Mouse (Mus musculus) neural tube, embryonic 12.5 days (tissue): Measurements from ENCODE around the gene Eif5a2. TPM values are rescaled to one million over a fixed set of nuclear protein-coding genes. Genes with fewer than 3 reads are reported as not detected.
"Not testable (repeated sequence)": the region's sequence is repeated elsewhere in the genome, so short reads cannot be mapped to it uniquely, and the experiment has no call there.

Source experiments
- ATAC-seq: fragments of 200-750 bp; cut with Nextera tagmentation; 2 replicates; pipeline ENCODE4 v1.8.0; 2017; ENCODE audit warnings: low read depth, mild to moderate bottlenecking, moderate TSS enrichment, moderate library complexity; ENCODE audit not compliant: low FRiP score
- H3K27ac ChIP-seq: fragments of 300-500 bp; sonication (generic); 2 replicates; pipeline ENCODE4 v1.5.1; 2016
- H3K27me3 ChIP-seq: fragments of 300-500 bp; sonication (generic); replicated peaks from 2 replicates; pipeline ENCODE4 v1.6.1; 2016; ENCODE audit warnings: mild to moderate bottlenecking
- H3K36me3 ChIP-seq: fragments of 300-500 bp; sonication (generic); 2 replicates; pipeline ENCODE4 v1.6.1; 2016; ENCODE audit warnings: mild to moderate bottlenecking
- H3K4me1 ChIP-seq: fragments of 300-500 bp; sonication (generic); 2 replicates; pipeline ENCODE4 v1.6.1; 2016
- H3K4me2 ChIP-seq: fragments of 300-500 bp; sonication (generic); replicated peaks from 2 replicates; pipeline ENCODE4 v1.6.1; 2016; ENCODE audit warnings: mild to moderate bottlenecking
- H3K4me3 ChIP-seq: fragments of 300-500 bp; sonication (generic); 2 replicates; pipeline ENCODE4 v1.5.1; 2016
- H3K9ac ChIP-seq: fragments of 300-500 bp; sonication (generic); 2 replicates; pipeline ENCODE4 v1.6.1; 2016; ENCODE audit warnings: mild to moderate bottlenecking
- H3K9me3 ChIP-seq: fragments of 300-500 bp; sonication (generic); 2 replicates; pipeline ENCODE4 v1.6.1; 2016; ENCODE audit warnings: mild to moderate bottlenecking
- WGBS: fragments of 180-500 bp; shearing (Covaris S2); methylation state at CpG from one replicate; pipeline ENCODE4 v1.1.7; 2016; 5-methylcytosine and 5-hydroxymethylcytosine counted together
- polyA plus RNA-seq: library from polyadenylated mRNA; unstranded; fragments of >200 nt; fragmentation: Nextera tagmentation; extraction: Ambion mirVana; gene quantifications from 2 replicates; pipeline ENCODE4 v1.2.1, GENCODE M21; 2016

Gene Eif5a2
- polyA plus RNA-seq = 11.7 and 13.9 TPM in 2 replicates

DNA sequence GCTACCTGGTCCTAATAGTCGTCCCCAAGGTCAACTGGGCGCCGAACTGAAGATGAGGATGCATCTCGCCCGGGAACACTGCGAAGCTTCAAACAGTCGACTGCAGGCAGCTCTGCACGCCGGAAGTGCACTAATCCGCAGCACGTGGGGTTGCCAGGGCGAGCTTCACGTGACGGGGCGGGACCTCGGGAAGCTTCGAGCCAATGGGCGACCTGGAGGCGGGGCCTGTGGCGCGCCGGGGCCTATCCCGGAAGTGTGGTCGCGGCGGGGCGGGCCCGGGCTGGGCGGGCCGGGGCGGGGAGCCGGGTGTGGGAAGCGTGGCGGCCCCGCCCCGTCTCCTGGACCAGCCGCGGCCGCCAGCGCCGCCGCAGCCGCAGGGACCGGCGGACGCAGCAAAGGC is at the start of gene Eif5a2:
Eif5a2 (plus strand) TSS at position 283 of the 400 bp plus-strand sequence.
- WGBS = 3% methylated on average over 45 of the region's 46 CpGs
- H3K4me3 ChIP-seq = peak within 1 kb of the TSS; percentile 78
- peak within 1 kb of the TSS; percentile 73 for H3K9ac ChIP-seq
- peak; percentile 99 for ATAC-seq
- H3K4me2 ChIP-seq = peak within 1 kb of the TSS; percentile 97
- H3K27ac ChIP-seq = no peak within 1 kb of the TSS
- H3K9me3 ChIP-seq = no peaks in the 10 kb centered on the region
- H3K4me1 ChIP-seq = peaks cover 3% of the 10 kb centered on the region; the same call in 1 of the 2 replicates
- no peaks in the 10 kb centered on the region for H3K27me3 ChIP-seq
- no peaks in the 10 kb centered on the region for H3K36me3 ChIP-seq

- Histone ChIP-seq H3K4me3 (no peak overlapping the region), H3K4me1 (no peaks in the 10 kb centered on the region), H3K27ac (no peak overlapping the region), H3K9ac (no peak overlapping the region), H3K9me3 (no peaks in the 10 kb centered on the region), H3K36me3 (no peaks in the 10 kb centered on the region), H3K4me2 (no peak overlapping the region), H3K27me3 (no peaks in the 10 kb centered on the region)
- 75% methylated on average over 2 of the region's 2 CpGs for WGBS
- no peak for ATAC-seq
Measured at GRCm38 (mm10) chr3:28734712-28735111, 46.4 kb upstream of the Eif5a2 start.

DNA sequence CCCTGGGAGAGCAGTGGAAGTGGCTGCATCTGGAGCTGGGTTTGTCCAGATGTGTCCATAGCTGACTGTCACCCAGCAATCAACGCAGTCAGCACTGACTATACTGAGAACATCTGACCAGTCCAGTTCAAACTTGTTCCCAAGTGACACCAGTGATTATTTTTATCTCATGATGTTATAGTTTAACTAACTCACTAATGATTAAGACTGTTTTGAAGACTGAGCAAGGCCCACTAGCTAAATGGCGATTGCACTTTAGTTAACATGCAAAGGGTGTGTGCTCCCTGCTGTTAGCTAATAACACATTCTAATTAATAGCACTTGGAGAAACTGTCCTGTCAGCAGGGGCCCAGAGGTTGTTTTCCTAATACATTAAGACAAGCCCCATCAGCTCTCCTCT is 44.1 kb upstream of the Eif5a2 start:
- H3K4me2 ChIP-seq = no peak overlapping the region
- H3K36me3 ChIP-seq = no peaks in the 10 kb centered on the region
- 40% methylated on average over 2 of the region's 2 CpGs for whole genome bisulfite sequencing
- no peak overlapping the region for H3K27ac ChIP-seq
- no peak overlapping the region for H3K4me3 ChIP-seq
- no peaks in the 10 kb centered on the region for H3K4me1 ChIP-seq
- no peaks in the 10 kb centered on the region for H3K9me3 ChIP-seq
- H3K27me3 ChIP-seq = no peaks in the 10 kb centered on the region
- no peak overlapping the region for H3K9ac ChIP-seq
- no peak for ATAC-seq

DNA sequence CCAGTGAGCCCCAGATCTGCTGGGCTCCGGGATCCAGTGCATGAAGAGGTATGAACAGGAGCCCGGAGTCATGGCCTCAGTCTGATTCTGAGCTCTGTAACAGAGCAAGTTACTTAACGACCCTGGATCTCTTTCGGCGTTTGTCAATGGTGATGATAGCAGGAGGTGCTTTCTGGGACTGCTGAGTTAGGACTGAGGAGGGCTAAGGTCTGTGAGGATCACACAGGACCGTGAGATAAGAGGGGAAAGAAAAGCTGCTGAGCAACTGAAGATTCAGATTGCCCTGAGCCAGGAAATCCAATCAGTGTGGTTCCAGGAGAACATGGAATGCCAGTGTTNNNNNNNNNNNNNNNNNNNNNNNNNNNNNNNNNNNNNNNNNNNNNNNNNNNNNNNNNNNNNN is 40.7 kb upstream of the Eif5a2 start:
- 27% methylated on average over 6 of the region's 6 CpGs for WGBS
- ATAC-seq = no peak
- H3K4me2 ChIP-seq = no peak overlapping the region

GRCm38 (mm10) chr3:28743251-28743650 is 37.8 kb upstream of the Eif5a2 start:
- Histone ChIP-seq H3K27me3 (no peaks in the 10 kb centered on the region), H3K27ac (no peak overlapping the region)

More for the DNA sequence above, 40.7 kb upstream of the Eif5a2 start:
- H3K9ac ChIP-seq = no peak overlapping the region
- H3K36me3 ChIP-seq = no peaks in the 10 kb centered on the region
- no peak overlapping the region for H3K4me3 ChIP-seq
- no peaks in the 10 kb centered on the region for H3K27me3 ChIP-seq
- H3K4me1 ChIP-seq = no peaks in the 10 kb centered on the region
- H3K9me3 ChIP-seq = no peaks in the 10 kb centered on the region
- no peak overlapping the region for H3K27ac ChIP-seq

DNA sequence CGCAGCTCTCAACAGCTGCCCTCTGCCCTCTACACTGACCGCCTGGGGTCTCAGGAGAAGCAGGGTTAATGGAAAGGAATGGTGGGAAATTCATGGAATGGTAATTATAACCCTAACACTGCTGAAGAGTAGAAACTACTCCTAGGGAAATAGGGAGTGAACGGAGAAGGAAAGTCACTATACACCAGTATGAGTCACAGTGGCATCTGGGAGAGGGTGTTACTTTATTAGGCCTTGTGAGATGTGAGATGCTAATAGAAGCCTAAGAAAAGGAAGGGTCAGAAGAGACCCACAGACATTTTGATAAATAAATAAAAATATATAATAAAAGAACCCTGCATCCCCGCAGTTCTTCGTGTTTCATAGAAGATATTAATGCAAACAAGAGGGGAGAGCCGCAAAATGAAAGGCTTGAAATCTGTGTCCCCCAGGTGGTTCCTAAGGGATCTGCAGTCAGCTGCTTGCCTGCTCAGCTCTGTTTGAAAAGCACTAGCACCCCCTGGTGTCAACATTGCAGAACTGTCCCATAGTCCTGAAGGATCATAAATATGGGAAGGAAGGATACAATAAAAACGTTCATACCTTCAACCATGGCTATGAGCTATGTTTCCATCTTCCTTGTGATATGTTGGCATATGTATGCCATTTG is 35.1 kb upstream of the Eif5a2 start:
- 34% methylated on average over 7 of the region's 7 CpGs for WGBS
- no peaks in the 10 kb centered on the region for H3K9me3 ChIP-seq
- peak; percentile 89 for ATAC-seq
- no peaks in the 10 kb centered on the region for H3K36me3 ChIP-seq
- no peak overlapping the region for H3K4me3 ChIP-seq
- H3K27ac ChIP-seq = no peak overlapping the region
- no peak overlapping the region for H3K9ac ChIP-seq
- H3K4me2 ChIP-seq = no peak overlapping the region
- H3K27me3 ChIP-seq = no peaks in the 10 kb centered on the region
- H3K4me1 ChIP-seq = no peaks in the 10 kb centered on the region

More at GRCm38 (mm10) chr3:28743251-28743650, 37.8 kb upstream of the Eif5a2 start:
- Histone ChIP-seq H3K9ac (no peak overlapping the region), H3K4me3 (no peak overlapping the region), H3K9me3 (no peaks in the 10 kb centered on the region), H3K4me1 (no peaks in the 10 kb centered on the region), H3K36me3 (no peaks in the 10 kb centered on the region), H3K4me2 (no peak overlapping the region)
- 55% methylated on average over 8 of the region's 8 CpGs for WGBS
- ATAC-seq = no peak

DNA sequence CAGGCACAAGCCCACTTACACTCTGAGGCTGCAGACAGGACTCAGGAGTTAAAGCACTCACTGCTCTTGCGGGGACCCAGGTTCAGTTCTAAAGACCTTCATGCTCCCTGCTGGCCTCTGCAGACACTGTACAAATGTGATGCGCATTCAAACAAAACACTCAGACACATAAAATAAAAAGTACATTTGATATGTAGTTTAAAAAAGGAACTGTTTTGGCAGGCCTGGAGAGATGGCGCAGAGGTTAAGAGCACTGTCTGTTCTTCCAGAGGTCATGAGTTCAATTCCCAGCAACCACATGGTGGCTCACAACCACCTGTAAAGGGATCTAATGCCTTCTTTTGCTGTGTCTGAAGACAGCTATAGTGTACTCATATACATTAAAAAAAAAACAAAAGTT is 32.9 kb upstream of the Eif5a2 start:
- H3K4me3 ChIP-seq = no peak overlapping the region
- no peak overlapping the region for H3K4me2 ChIP-seq
- ATAC-seq = no peak
- 79% methylated on average over 3 of the region's 3 CpGs for WGBS
- no peak overlapping the region for H3K27ac ChIP-seq
- H3K36me3 ChIP-seq = no peaks in the 10 kb centered on the region
- H3K4me1 ChIP-seq = no peaks in the 10 kb centered on the region
- no peak overlapping the region for H3K9ac ChIP-seq
- no peaks in the 10 kb centered on the region for H3K9me3 ChIP-seq
- no peaks in the 10 kb centered on the region for H3K27me3 ChIP-seq

DNA sequence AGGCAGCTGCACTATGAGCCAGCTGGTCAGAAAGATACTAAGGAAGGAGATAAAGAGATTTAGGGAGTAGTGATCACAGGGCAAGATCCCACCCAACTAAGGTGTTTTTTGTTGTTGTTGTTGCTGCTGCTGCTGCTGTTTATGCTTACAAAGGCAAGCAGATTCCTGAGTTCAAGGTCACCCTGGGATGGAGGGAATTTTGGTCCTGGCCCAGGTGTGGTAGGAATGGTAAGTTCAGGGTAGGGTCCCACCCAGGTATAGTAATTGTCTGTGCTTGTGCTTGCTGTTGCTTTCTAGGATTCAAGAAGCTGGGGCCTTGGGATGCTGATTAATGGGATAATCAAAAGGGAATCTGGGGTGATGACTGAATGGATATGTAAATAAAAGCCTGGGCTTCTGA is 32.1 kb upstream of the Eif5a2 start:
- Histone ChIP-seq H3K9me3 (no peaks in the 10 kb centered on the region), H3K27me3 (no peaks in the 10 kb centered on the region), H3K9ac (no peak overlapping the region), H3K4me2 (no peak overlapping the region), H3K27ac (no peak overlapping the region), H3K36me3 (no peaks in the 10 kb centered on the region), H3K4me3 (no peak overlapping the region), H3K4me1 (no peaks in the 10 kb centered on the region)
- no peak for ATAC-seq

- 74% methylated on average over 7 of the region's 7 CpGs for WGBS
Measured at GRCm38 (mm10) chr3:28755477-28755876, 25.6 kb upstream of the Eif5a2 start.

DNA sequence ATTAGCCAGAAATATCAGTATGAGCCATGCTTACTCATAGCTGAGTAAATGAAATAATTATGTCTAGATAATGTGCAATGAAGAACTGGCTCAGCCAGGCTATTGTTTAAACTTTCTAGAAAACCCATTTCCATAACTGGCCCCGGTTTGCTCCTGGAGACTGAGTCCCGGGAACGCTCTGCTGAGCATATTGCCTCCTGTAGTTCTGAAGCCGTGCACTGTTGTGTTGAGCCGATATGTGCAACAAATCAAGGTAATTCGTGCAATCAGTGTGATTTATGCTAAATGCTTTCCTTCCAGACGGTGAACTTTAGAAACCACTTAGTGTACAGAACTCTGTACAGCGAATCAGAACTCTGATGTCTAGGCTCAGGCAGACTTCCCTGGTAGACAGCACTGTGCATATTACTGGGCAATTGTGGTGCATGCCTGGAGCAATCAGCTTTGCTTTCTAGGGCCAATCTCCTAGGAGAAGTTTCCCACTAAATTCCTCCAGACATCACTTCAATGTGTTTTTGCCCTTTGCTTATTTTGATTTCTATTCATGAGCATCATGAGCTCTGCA is 19.8 kb upstream of the Eif5a2 start:
- Histone ChIP-seq H3K4me1 (no peaks in the 10 kb centered on the region), H3K27me3 (no peaks in the 10 kb centered on the region), H3K36me3 (no peaks in the 10 kb centered on the region), H3K9ac (no peak overlapping the region), H3K4me3 (no peak overlapping the region), H3K27ac (no peak overlapping the region), H3K4me2 (no peak overlapping the region), H3K9me3 (no peaks in the 10 kb centered on the region)
- no peak for ATAC-seq
- WGBS = 46% methylated on average over 8 of the region's 8 CpGs

More at GRCm38 (mm10) chr3:28755477-28755876, 25.6 kb upstream of the Eif5a2 start:
- 0 out of 2 replicates have a peak, but pooled peaks have one; percentile 29 for ATAC-seq
- no peak overlapping the region for H3K9ac ChIP-seq
- H3K4me2 ChIP-seq = no peak overlapping the region
- H3K27me3 ChIP-seq = no peaks in the 10 kb centered on the region
- H3K4me3 ChIP-seq = no peak overlapping the region
- H3K27ac ChIP-seq = no peak overlapping the region
- no peaks in the 10 kb centered on the region for H3K36me3 ChIP-seq
- no peaks in the 10 kb centered on the region for H3K9me3 ChIP-seq
- no peaks in the 10 kb centered on the region for H3K4me1 ChIP-seq

GRCm38 (mm10) chr3:28766935-28767334 is 14.1 kb upstream of the Eif5a2 start:
- no peak for ATAC-seq
- H3K27ac ChIP-seq = no peak overlapping the region

GRCm38 (mm10) chr3:28768222-28768621 is 12.9 kb upstream of the Eif5a2 start:
- Histone ChIP-seq H3K27ac (no peak overlapping the region), H3K36me3 (no peaks in the 10 kb centered on the region), H3K4me2 (no peak overlapping the region), H3K27me3 (no peaks in the 10 kb centered on the region), H3K9ac (no peak overlapping the region), H3K4me3 (no peak overlapping the region), H3K9me3 (no peaks in the 10 kb centered on the region), H3K4me1 (no peaks in the 10 kb centered on the region)
- ATAC-seq = no peak
- WGBS = 54% methylated on average over 3 of the region's 3 CpGs

More at GRCm38 (mm10) chr3:28766935-28767334, 14.1 kb upstream of the Eif5a2 start:
- no peaks in the 10 kb centered on the region for H3K9me3 ChIP-seq
- no peaks in the 10 kb centered on the region for H3K4me1 ChIP-seq
- H3K36me3 ChIP-seq = no peaks in the 10 kb centered on the region
- H3K27me3 ChIP-seq = no peaks in the 10 kb centered on the region
- WGBS = 90% methylated on average over 4 of the region's 4 CpGs
- H3K4me2 ChIP-seq = no peak overlapping the region
- no peak overlapping the region for H3K9ac ChIP-seq
- H3K4me3 ChIP-seq = no peak overlapping the region

GRCm38 (mm10) chr3:28772919-28773318 is 8.2 kb upstream of the Eif5a2 start:
- not testable (repeated sequence) for H3K4me1 ChIP-seq, H3K4me3 ChIP-seq, H3K27me3 ChIP-seq, H3K9me3 ChIP-seq, ATAC-seq, H3K27ac ChIP-seq, H3K4me2 ChIP-seq, H3K9ac ChIP-seq, H3K36me3 ChIP-seq
- 70% methylated on average over 4 of the region's 4 CpGs for WGBS
